Mouse (Mus musculus) inflammation-experienced regulatory T-cells, adult 6 months (primary cell): Measurements from ENCODE around the gene Nedd9. TPM values are rescaled to one million over a fixed set of nuclear protein-coding genes. Genes with fewer than 3 reads are reported as not detected.

ENCODE experiments used
- ATAC-seq: one replicate; pipeline ENCODE4 v1.8.0; 2017
- polyA plus RNA-seq, 3 experiments: library from polyadenylated mRNA; unstranded; fragments of 100-300 nt; shearing (Covaris generic); gene quantifications; one replicate each; pipeline ENCODE4 v1.2.1; 2017

Nedd9 gene
- 100 to 1,000 TPM; 144 to 156 (median 153) TPM for polyA plus RNA-seq

GRCm38 (mm10) chr13:41486606-41487408, at the start of gene Nedd9:
Gene Nedd9 (minus strand): TSS chr13:41487362.
- ATAC-seq: peak; percentile 89

GRCm38 (mm10) chr13:41532625-41533024, 45.5 kb upstream of the Nedd9 start:
- ATAC-seq: no peak

GRCm38 (mm10) chr13:41530326-41530725, 43.2 kb upstream of the Nedd9 start:
- no peak for ATAC-seq

- ATAC-seq: no peak
These were observed 37.0 kb upstream of the Nedd9 start for GRCm38 (mm10) chr13:41524208-41524607.

GRCm38 (mm10) chr13:41521296-41521695, 34.1 kb upstream of the Nedd9 start:
- ATAC-seq: no peak

GRCm38 (mm10) chr13:41520549-41521161, 33.5 kb upstream of the Nedd9 start:
- ATAC-seq: no peak

GRCm38 (mm10) chr13:41519792-41520191, 32.6 kb upstream of the Nedd9 start:
- no peak for ATAC-seq

- no peak for ATAC-seq
These were observed 30.0 kb upstream of the Nedd9 start for GRCm38 (mm10) chr13:41517193-41517592.

- no peak for ATAC-seq
These were observed 28.6 kb upstream of the Nedd9 start for GRCm38 (mm10) chr13:41515749-41516148.

- ATAC-seq: no peak
These were observed 27.8 kb upstream of the Nedd9 start for GRCm38 (mm10) chr13:41514918-41515317.

GRCm38 (mm10) chr13:41513456-41513855, 26.3 kb upstream of the Nedd9 start:
- ATAC-seq: no peak

GRCm38 (mm10) chr13:41512243-41512642, 25.1 kb upstream of the Nedd9 start:
- ATAC-seq: no peak

GRCm38 (mm10) chr13:41510631-41511419, 23.7 kb upstream of the Nedd9 start:
- no peak for ATAC-seq

GRCm38 (mm10) chr13:41505594-41505993, 18.4 kb upstream of the Nedd9 start:
- no peak for ATAC-seq

- no peak for ATAC-seq
These were observed 17.8 kb upstream of the Nedd9 start for GRCm38 (mm10) chr13:41504997-41505396.

GRCm38 (mm10) chr13:41504448-41504847, 17.3 kb upstream of the Nedd9 start:
- ATAC-seq: no peak

GRCm38 (mm10) chr13:41502917-41503301, 15.7 kb upstream of the Nedd9 start:
- ATAC-seq: no peak

GRCm38 (mm10) chr13:41502136-41502916, 15.2 kb upstream of the Nedd9 start:
- peak; percentile 43 for ATAC-seq

GRCm38 (mm10) chr13:41500793-41501192, 13.6 kb upstream of the Nedd9 start:
- ATAC-seq: no peak

- ATAC-seq: no peak
These were observed 11.5 kb upstream of the Nedd9 start for GRCm38 (mm10) chr13:41498611-41499121.

GRCm38 (mm10) chr13:41494681-41495080, 7.5 kb upstream of the Nedd9 start:
- no peak for ATAC-seq

GRCm38 (mm10) chr13:41491981-41492702, 5.0 kb upstream of the Nedd9 start:
- no peak for ATAC-seq
